Mouse (Mus musculus) lung, postnatal 0 days (tissue): Measurements from ENCODE around the gene Cetn3.

ENCODE experiments used
- CTCF ChIP-seq: IDR thresholded peaks from 2 replicates; pipeline ENCODE4 v1.5.1; 2016; ENCODE audit warnings: antibody characterized with exemption, mild to moderate bottlenecking
- EP300 ChIP-seq: IDR thresholded peaks from 2 replicates; pipeline ENCODE4 v1.6.1; 2016; ENCODE audit warnings: antibody characterized with exemption, mild to moderate bottlenecking, control low read depth

- TF ChIP-seq CTCF (no peak), EP300 (no peak)
These were observed 56.1 kb downstream of the Cetn3 start for GRCm38 (mm10) chr13:81838948-81839347.
